Mouse (Mus musculus) liver, adult 2 months (tissue): ENCODE results near the gene Ldlr.

Source experiments
- CTCF ChIP-seq: fragments of 200-500 bp; IDR thresholded peaks from 2 replicates; pipeline ENCODE4 v1.5.1; 2011; ENCODE audit warnings: low read depth, low read length, control low read depth
- POLR2A ChIP-seq: fragments of 200-500 bp; IDR thresholded peaks from 2 replicates; pipeline ENCODE4 v1.6.1; 2011; ENCODE audit warnings: low read length, control low read depth; ENCODE audit not compliant: insufficient read depth; ENCODE audit errors: extremely low read depth

DNA sequence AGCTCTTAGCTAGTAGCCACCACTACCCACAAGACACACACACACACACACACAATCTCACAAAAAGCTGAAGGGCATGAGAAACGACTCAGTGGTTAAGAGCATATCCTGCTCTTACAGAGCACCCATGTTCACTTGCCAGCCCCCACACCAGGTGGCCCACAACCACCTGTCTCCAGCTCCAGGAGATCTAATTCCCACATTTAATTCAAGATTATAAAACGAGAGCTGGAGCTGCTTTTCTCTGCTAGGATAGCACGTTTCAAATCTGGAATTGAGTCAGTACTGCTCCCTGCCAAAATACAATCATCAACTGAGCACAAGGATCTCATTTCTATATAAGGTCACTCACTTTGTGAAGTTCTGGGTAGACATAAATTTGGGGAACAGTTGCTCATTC lies 39.4 kb upstream of the Ldlr start:
- TF ChIP-seq POLR2A: no peak
- TF ChIP-seq CTCF: no peak
